Mouse (Mus musculus) midbrain, embryonic 14.5 days (tissue): ENCODE data around the gene A430005L14Rik. TPM values are rescaled to one million over a fixed set of nuclear protein-coding genes. Genes with fewer than 3 reads are reported as not detected.

Experiments
- ATAC-seq: fragments of 200-750 bp; cut with Nextera tagmentation; 2 replicates; pipeline ENCODE4 v1.8.0; 2017; ENCODE audit warnings: moderate number of reproducible peaks, moderate library complexity; ENCODE audit not compliant: low FRiP score, low TSS enrichment
- DNase-seq: peaks from one replicate; pipeline ENCODE4 v3.0.0-alpha.2; 2015
- H3K27ac ChIP-seq: fragments of 300-500 bp; sonication (generic); replicated peaks from 2 replicates; pipeline ENCODE4 v1.5.1; 2014; ENCODE audit warnings: mild to moderate bottlenecking, low read depth, low read length, moderate library complexity
- H3K27me3 ChIP-seq: fragments of 300-500 bp; sonication (generic); 2 replicates; pipeline ENCODE4 v1.6.1; 2014; ENCODE audit warnings: low read length, control low read depth, mixed read lengths; ENCODE audit not compliant: control insufficient read depth, insufficient read depth
- H3K36me3 ChIP-seq: fragments of 300-500 bp; sonication (generic); 2 replicates; pipeline ENCODE4 v1.6.1; 2014; ENCODE audit warnings: low read length, control low read depth; ENCODE audit not compliant: control insufficient read depth, insufficient read depth
- H3K4me1 ChIP-seq: fragments of 300-500 bp; sonication (generic); 2 replicates; pipeline ENCODE4 v1.6.1; 2014; ENCODE audit warnings: mild to moderate bottlenecking, antibody characterized with exemption, low read length, control low read depth; ENCODE audit not compliant: control insufficient read depth, insufficient read depth
- H3K4me2 ChIP-seq: fragments of 300-500 bp; sonication (generic); 2 replicates; pipeline ENCODE4 v1.6.1; 2014; ENCODE audit warnings: mild to moderate bottlenecking, low read length, moderate library complexity
- H3K4me3 ChIP-seq: fragments of 300-500 bp; sonication (generic); replicated peaks from 2 replicates; pipeline ENCODE4 v1.5.1; 2014; ENCODE audit warnings: low read depth, low read length
- H3K9ac ChIP-seq: fragments of 300-500 bp; sonication (generic); replicated peaks from 2 replicates; pipeline ENCODE4 v1.6.1; 2014; ENCODE audit warnings: mild to moderate bottlenecking, low read length, moderate library complexity
- H3K9me3 ChIP-seq: fragments of 300-500 bp; sonication (generic); 2 replicates; pipeline ENCODE4 v1.6.1; 2016; ENCODE audit warnings: low read length, control low read depth, mixed read lengths; ENCODE audit not compliant: control insufficient read depth
- WGBS: fragments of 180-500 bp; shearing (Covaris S2); extraction: QIAGEN DNeasy Blood & Tissue Kit; methylation state at CpG from one replicate; pipeline ENCODE4 v1.1.7; 2014; 5-methylcytosine and 5-hydroxymethylcytosine counted together
- polyA plus RNA-seq: library from polyadenylated mRNA; unstranded; fragments of >200 nt; fragmentation: Nextera tagmentation; extraction: Ambion mirVana; gene quantifications from 2 replicates; pipeline ENCODE4 v1.2.1, GENCODE M21; 2014

The A430005L14Rik gene
- polyA plus RNA-seq, 1 experiment from 2014 or later: 63.3 TPM

DNA sequence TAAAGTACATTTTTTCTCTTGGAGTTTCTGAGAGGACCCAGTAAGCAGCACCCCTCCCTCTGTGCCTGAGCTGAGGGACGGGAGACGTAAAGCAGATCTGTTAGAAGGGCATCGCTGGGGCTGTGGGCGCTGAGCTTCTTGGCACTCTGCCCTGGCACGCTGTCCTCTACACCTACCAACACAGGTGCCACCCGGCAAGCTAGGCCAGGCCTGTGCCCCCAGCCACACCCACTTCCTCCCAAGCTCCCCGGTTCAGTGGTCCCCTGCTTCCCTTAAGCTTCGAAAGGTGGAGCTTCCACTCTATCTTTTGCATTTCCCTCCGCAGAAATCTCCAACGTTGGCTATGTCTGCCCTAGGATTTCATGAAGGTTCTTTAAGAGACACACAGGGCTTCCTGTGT lies 22.2 kb downstream of the A430005L14Rik start:
- H3K27ac ChIP-seq: no peak overlapping the region
- H3K4me2 ChIP-seq: no peak overlapping the region
- DNase-seq: no peak
- H3K36me3 ChIP-seq: peaks cover 54% of the 10 kb centered on the region
- no peak overlapping the region for H3K9ac ChIP-seq
- no peaks in the 10 kb centered on the region for H3K9me3 ChIP-seq
- WGBS: 93% methylated on average over 10 of the region's 10 CpGs
- no peaks in the 10 kb centered on the region for H3K27me3 ChIP-seq
- ATAC-seq: no peak
- H3K4me1 ChIP-seq: peaks cover 13% of the 10 kb centered on the region
- no peak overlapping the region for H3K4me3 ChIP-seq

DNA sequence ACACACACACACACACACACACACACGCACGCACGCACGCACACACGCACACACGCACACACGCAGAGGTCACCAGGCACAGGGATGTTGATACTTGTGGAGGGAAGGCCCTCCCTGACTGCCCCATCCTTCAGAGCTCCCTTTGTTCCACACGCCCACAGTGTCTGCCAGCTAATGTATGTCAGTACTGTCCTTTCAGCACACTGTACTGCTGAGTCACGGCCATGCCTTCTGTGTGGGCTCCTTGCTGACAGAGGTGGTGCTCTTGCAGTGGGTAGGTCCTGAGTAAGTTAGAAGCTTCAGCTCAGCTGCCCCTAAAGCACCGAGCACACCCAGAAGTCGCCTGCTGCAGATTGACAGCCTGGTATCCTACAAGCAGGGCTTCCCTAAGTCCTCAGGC lies 23.4 kb downstream of the A430005L14Rik start:
- no peaks in the 10 kb centered on the region for H3K27me3 ChIP-seq
- peaks cover 13% of the 10 kb centered on the region for H3K4me1 ChIP-seq
- H3K4me2 ChIP-seq: no peak overlapping the region
- no peak overlapping the region for H3K27ac ChIP-seq
- ATAC-seq: no peak
- 90% methylated on average over 11 of the region's 11 CpGs for WGBS
- no peak overlapping the region for H3K4me3 ChIP-seq
- no peak for DNase-seq
- no peak overlapping the region for H3K9ac ChIP-seq
- no peaks in the 10 kb centered on the region for H3K9me3 ChIP-seq
- peaks cover 66% of the 10 kb centered on the region for H3K36me3 ChIP-seq

DNA sequence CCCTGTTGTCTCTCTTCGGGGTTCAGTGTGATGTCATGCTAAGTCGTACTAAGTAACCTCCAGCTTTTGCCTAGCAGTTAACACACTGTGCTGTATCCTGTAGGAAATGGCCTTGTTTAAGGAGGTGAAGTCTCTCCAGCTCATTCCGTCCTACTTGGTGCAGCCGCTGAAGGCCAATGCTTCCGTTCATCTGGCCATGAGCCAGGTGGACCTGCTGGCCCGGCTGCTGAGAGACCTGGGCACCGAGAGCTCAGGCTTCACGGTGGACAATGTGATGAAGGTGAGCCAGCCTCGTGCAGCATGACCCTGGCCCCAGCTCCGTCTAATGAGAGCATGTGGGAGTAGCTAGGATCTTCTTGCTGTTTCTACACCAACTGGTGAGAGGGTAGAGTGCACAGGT lies 35.7 kb downstream of the A430005L14Rik start:
- 92% methylated on average over 10 of the region's 10 CpGs for WGBS
- H3K9me3 ChIP-seq: no peaks in the 10 kb centered on the region
- H3K4me1 ChIP-seq: no peaks in the 10 kb centered on the region
- no peak for DNase-seq
- no peak overlapping the region for H3K27ac ChIP-seq
- no peak for ATAC-seq
- H3K36me3 ChIP-seq: peaks cover 90% of the 10 kb centered on the region
- H3K4me2 ChIP-seq: no peak overlapping the region
- no peak overlapping the region for H3K4me3 ChIP-seq
- no peaks in the 10 kb centered on the region for H3K27me3 ChIP-seq
- H3K9ac ChIP-seq: no peak overlapping the region

DNA sequence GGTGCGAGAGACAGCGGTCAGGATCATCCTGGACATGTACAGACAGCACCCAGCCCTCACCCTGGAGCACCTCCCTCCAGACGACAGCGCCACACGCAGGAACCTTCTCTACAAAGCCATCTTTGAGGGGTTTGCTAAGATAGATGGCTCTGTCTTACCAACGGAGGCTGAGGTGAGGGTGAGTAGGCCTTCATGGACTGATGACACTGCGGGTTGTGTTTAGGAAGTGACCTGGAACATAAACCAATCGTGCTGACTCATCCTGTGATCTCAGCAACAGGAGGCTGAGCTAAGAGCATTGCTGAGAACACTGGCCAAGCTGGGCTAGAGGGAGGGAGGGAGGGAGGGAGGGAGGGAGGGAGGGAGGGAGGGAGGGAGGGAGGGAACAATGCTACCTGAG lies 36.5 kb downstream of the A430005L14Rik start:
- Histone ChIP-seq H3K9ac (no peak overlapping the region), H3K4me3 (no peak overlapping the region), H3K27me3 (no peaks in the 10 kb centered on the region), H3K4me2 (no peak overlapping the region), H3K9me3 (no peaks in the 10 kb centered on the region), H3K4me1 (no peaks in the 10 kb centered on the region), H3K27ac (no peak overlapping the region), H3K36me3 (peaks cover 90% of the 10 kb centered on the region)
- 91% methylated on average over 8 of the region's 8 CpGs for WGBS
- DNase-seq: no peak
- ATAC-seq: no peak

DNA sequence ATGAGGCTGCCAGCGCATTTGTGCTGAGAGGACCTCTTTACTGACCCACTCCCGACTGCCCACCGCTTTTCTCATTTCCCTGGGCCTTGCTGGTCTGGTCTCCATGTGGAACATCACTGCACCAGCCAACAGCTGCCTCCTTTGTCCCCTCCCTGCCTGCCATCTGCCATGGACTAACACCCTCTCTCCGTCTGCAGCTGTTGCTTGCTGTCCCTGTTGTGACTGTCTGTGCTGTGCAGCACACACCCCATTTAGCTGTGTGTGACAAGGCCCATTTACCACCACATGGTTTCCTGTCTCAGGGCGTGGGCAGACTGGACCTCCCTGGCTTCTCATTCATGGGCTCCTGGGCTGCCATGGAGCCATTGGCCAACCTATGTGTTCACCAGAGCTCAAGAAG lies 48.5 kb downstream of the A430005L14Rik start:
- DNase-seq: no peak
- WGBS: 91% methylated on average over 5 of the region's 5 CpGs
- H3K36me3 ChIP-seq: peaks cover 56% of the 10 kb centered on the region

DNA sequence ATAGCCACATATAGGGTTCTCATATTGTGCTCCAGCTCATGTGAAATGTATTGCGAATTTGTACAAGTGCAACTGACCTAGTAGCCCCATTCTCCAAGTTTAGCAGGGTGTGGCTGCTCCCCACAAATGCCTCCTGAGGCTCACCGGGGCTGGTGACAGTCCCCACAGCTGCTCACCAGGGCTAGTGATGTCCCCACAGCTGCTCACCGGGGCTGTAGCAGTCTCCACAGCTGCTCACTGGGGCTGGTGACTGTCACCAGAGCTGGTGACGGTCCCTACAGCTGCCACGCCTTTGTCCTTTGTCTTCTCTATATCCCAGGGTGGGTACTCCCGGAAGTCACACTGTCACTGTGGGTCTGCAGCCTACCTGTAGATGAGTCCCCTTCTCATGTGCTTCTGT lies 49.2 kb downstream of the A430005L14Rik start:
- H3K27me3 ChIP-seq: no peaks in the 10 kb centered on the region
- H3K9ac ChIP-seq: no peak overlapping the region
- DNase-seq (no peak), ATAC-seq (no peak)
- no peaks in the 10 kb centered on the region for H3K9me3 ChIP-seq
- 0 out of 2 replicates have a peak, but pooled peaks cover 5% of the 10 kb centered on the region for H3K4me1 ChIP-seq
- 95% methylated on average over 6 of the region's 6 CpGs for WGBS
- H3K36me3 ChIP-seq: peaks cover 56% of the 10 kb centered on the region
- H3K27ac ChIP-seq: no peak overlapping the region
- H3K4me2 ChIP-seq: no peak overlapping the region
- no peak overlapping the region for H3K4me3 ChIP-seq

More for the DNA sequence above, 48.5 kb downstream of the A430005L14Rik start:
- no peak for ATAC-seq
- H3K9me3 ChIP-seq: no peaks in the 10 kb centered on the region
- no peak overlapping the region for H3K9ac ChIP-seq
- no peak overlapping the region for H3K4me2 ChIP-seq
- H3K27ac ChIP-seq: no peak overlapping the region
- H3K27me3 ChIP-seq: no peaks in the 10 kb centered on the region
- H3K4me3 ChIP-seq: no peak overlapping the region
- H3K4me1 ChIP-seq: no peaks in the 10 kb centered on the region

DNA sequence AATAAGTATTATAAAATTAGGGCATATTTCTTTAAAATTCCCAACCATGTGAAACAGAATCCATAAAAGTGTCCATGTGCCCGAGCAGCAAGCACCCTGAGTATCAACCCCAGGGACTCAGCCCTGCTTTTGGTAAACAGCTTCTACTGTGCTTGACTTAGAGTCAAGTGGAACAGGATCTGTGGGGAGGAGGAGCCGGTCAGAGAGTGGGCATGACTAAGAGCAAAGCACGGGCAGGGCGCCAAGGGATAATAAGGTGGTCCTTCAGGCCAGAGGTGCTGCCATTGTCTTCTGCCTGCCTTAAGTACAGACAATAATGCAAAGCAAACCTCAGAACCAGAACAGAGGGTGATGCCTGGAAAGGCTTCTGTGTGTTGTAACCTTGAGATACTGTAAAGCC lies 50.7 kb downstream of the A430005L14Rik start:
- no peak for DNase-seq
- no peak overlapping the region for H3K27ac ChIP-seq
- H3K36me3 ChIP-seq: peaks cover 46% of the 10 kb centered on the region
- H3K27me3 ChIP-seq: no peaks in the 10 kb centered on the region
- H3K4me3 ChIP-seq: no peak overlapping the region
- no peak overlapping the region for H3K4me2 ChIP-seq
- ATAC-seq: no peak
- peaks cover 10% of the 10 kb centered on the region for H3K4me1 ChIP-seq
- H3K9me3 ChIP-seq: no peaks in the 10 kb centered on the region
- no peak overlapping the region for H3K9ac ChIP-seq
- WGBS: 85% methylated on average over 4 of the region's 4 CpGs

DNA sequence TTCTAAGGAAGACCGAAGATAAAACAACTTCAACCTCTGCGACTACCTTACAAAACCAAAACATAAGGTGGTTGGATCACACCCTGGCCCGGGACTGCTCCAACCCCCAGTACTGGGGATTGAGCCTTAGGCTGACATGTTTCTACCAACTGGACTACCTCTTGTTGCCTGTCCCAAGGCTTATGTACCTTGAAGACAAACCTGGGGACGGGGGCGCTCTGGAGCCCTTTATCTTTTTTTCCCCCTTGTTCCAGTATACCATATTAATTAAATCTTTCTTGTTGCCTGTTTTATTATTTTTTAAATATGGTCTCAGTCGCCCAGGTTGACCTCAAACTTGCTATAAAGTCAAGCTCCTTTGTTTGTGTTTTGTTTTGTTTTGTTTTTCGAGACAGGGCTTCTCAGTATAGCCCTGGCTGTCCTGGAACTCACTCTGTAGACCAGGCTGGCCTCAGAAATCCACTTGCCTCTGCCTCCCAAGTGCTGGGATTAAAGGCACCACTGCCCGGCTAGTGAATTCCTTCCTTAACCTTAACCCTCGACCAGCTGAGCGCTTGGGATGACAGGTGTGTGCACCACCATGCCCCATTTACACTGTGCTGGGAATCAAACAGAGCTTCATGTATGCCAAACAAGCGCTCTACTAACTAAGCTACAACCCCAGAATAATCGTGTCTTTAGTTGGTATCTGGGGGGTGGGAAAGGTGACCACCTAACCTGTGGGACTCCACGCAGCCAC lies 54.0 kb downstream of the A430005L14Rik start:
- ATAC-seq: peak; percentile 36
- H3K9ac ChIP-seq: peak overlapping the region; percentile 89
- H3K4me1 ChIP-seq: peaks cover 17% of the 10 kb centered on the region
- H3K9me3 ChIP-seq: no peaks in the 10 kb centered on the region
- H3K4me2 ChIP-seq: peak overlapping the region; percentile 99
- peaks cover 35% of the 10 kb centered on the region for H3K36me3 ChIP-seq
- WGBS: 28% methylated on average over 13 of the region's 13 CpGs
- H3K4me3 ChIP-seq: peak overlapping the region; percentile 99
- DNase-seq: no peak
- peak overlapping the region; percentile 67 for H3K27ac ChIP-seq
- H3K27me3 ChIP-seq: no peaks in the 10 kb centered on the region
